Mouse (Mus musculus) CH12.LX (cell line): ENCODE measurements around the gene Gm5169.
"Not testable (repeated sequence)": the region's sequence is repeated elsewhere in the genome, so short reads cannot be mapped to it uniquely, and the experiment has no call there.

Source experiments
- CHD1 ChIP-seq: IDR thresholded peaks from 2 replicates; pipeline ENCODE4 v1.6.1; 2012; ENCODE audit warnings: low read depth, low read length, improper control_type of control experiment, inconsistent platforms
- CTCF ChIP-seq, 2 experiments: IDR thresholded peaks in 1 of 2; conservative IDR thresholded peaks in 1 of 2; 2 replicates each; pipeline ENCODE4 v1.5.1; 2011 to 2012; ENCODE audit warnings: low read depth in 2 of 2, low read length in 2 of 2, improper control_type of control experiment in 1 of 2, inconsistent platforms in 1 of 2, mild to moderate bottlenecking in 1 of 2, moderate library complexity in 1 of 2
- ELF1 ChIP-seq: IDR thresholded peaks from 2 replicates; pipeline ENCODE4 v1.6.1; 2014; ENCODE audit warnings: low read depth, mild to moderate bottlenecking, inconsistent platforms, low read length, improper control_type of control experiment
- MAX ChIP-seq: IDR thresholded peaks from 2 replicates; pipeline ENCODE4 v1.6.1; 2011; ENCODE audit warnings: low read length, improper control_type of control experiment
- MXI1 ChIP-seq: IDR thresholded peaks from 2 replicates; pipeline ENCODE4 v1.6.1; 2011; ENCODE audit warnings: mild to moderate bottlenecking, low read depth, low read length, improper control_type of control experiment
- MYC ChIP-seq: IDR thresholded peaks from 2 replicates; pipeline ENCODE4 v1.6.1; 2011; ENCODE audit warnings: low read depth, mild to moderate bottlenecking, improper control_type of control experiment, low read length
- NRF1 ChIP-seq: IDR thresholded peaks from 2 replicates; pipeline ENCODE4 v1.6.1; 2014; ENCODE audit warnings: low read depth, mild to moderate bottlenecking, inconsistent platforms, low read length, improper control_type of control experiment, moderate library complexity
- POLR2A ChIP-seq: IDR thresholded peaks from 2 replicates; pipeline ENCODE4 v1.6.1; 2011; ENCODE audit warnings: low read depth, mild to moderate bottlenecking, improper control_type of control experiment, low read length
- SMC3 ChIP-seq: IDR thresholded peaks from 2 replicates; pipeline ENCODE4 v1.6.1; 2011; ENCODE audit warnings: low read depth, low read length, improper control_type of control experiment
- ZKSCAN1 ChIP-seq: IDR thresholded peaks from 2 replicates; pipeline ENCODE4 v1.6.1; 2012; ENCODE audit warnings: low read depth, inconsistent platforms, low read length, improper control_type of control experiment, borderline replicate concordance
- ZMIZ1 ChIP-seq: IDR thresholded peaks from 2 replicates; pipeline ENCODE4 v1.6.1; 2012; ENCODE audit warnings: low read depth, mild to moderate bottlenecking, inconsistent platforms, low read length, improper control_type of control experiment

DNA sequence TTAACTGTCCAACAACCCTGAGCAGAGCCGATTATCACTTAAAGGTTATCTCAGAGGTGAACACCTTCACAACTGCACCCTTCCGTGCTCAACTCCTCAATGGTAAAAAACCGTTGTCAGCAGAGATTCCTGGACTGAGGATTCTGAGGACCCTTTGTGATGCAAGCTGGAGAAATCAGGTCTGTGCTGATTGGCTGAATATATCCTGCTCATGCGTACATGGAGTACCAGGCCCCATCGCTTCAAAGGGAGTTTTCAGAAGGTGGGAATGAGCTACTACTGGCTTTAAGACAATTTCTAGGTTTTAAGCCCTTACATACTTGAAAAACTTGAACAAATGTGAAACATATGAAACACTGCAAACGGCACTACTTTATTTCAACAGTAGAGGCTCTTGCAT lies at the start of gene Gm5169:
- TF ChIP-seq ZKSCAN1; CTCF (conservative IDR thresholded peaks at IDR 0.05 in 1 of 2, IDR thresholded peaks at IDR 0.05 in 1 of 2; ENCODE audit: low read depth in 2 of 2, low read length in 2 of 2); MYC; CHD1; MXI1; POLR2A; NRF1; SMC3; MAX; ELF1; ZMIZ1: not testable (repeated sequence)
